Mouse (Mus musculus) megakaryocyte progenitor cell, adult 5-6 weeks (primary cell): ENCODE results near the gene Olfr118. TPM values are rescaled to one million over a fixed set of nuclear protein-coding genes. Genes with fewer than 3 reads are reported as not detected.
"Not testable (repeated sequence)": the region's sequence is repeated elsewhere in the genome, so short reads cannot be mapped to it uniquely, and the experiment has no call there.

Source experiments
- ATAC-seq: replicated peaks from 2 replicates; pipeline ENCODE4 v1.8.0; 2016; ENCODE audit warnings: mild to moderate bottlenecking, moderate TSS enrichment, inconsistent platforms; ENCODE audit not compliant: poor library complexity
- total RNA-seq, 2 experiments: library from RNA; stranded (forward) in 1 of 2; stranded (reverse) in 1 of 2; fragments of 157-497, 149-512 nt in 1 of 2; fragments of 200-1000 nt in 1 of 2; gene quantifications; 2 replicates each; pipeline versions ENCODE4 v1.2.3 to v1.2.4; 2015 to 2017

Gene Olfr118
- total RNA-seq (2015) (not detected in 2 replicates), total RNA-seq (2017) (not detected in 2 replicates)

DNA sequence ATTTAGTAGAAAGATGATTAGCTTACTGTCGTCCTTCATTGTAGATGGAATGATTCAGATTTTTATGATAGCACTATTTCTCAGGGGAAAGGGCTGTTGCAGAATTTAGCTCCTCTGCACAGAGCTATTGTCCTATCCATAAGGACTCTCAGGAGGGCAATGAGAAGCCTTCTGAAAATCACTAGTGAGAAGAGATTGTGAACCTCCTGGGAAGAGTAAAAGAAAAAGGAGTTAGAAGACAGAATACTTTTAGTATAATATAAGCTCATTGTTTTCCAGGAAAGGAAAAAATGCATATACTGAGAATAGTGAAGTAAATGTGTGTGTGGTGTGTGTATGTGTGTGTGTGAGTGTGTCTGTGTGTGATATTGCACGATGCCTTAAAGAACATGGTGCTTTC is at the start of gene Olfr118:
Gene Olfr118 (plus strand): TSS at position 301 of the 400 bp plus-strand sequence.
- ATAC-seq: no peak

GRCm38 (mm10) chr17:37627009-37627408 is 39.8 kb upstream of the Olfr118 start, which contains the start of the genes Olfr115 and Olfr116:
Olfr115 (minus strand) TSS chr17:37627109.
Olfr116 (minus strand) TSS chr17:37627199.
- no peak for ATAC-seq

DNA sequence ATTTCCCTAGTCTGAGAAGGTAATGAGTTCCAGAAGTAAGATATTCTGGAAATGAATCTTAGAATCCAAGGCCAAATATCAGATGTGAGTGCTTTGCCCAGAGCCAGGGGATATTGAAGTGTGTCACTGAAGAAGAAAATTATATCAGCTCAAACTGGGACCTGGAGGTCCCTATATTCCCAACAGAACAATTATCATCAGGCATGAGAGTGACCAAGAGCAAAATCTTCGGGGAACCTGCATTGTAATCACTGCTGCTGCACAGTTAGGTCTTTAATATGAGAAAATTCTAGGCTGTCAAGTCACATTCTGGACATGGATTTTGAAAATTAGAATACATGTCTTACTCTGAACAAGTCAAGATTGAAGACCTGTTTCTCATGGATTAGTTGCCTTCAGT is 3.1 kb upstream of the Olfr118 start, which contains the start of gene Olfr117:
Gene Olfr117 (minus strand): TSS at position 101 of the 400 bp plus-strand sequence.
- no peak for ATAC-seq

- not testable (repeated sequence) for ATAC-seq
Observed at GRCm38 (mm10) chr17:37696264-37696663, 29.5 kb downstream of the Olfr118 start, which contains the start of gene Olfr119. Olfr119 (plus strand) TSS chr17:37696564.

- ATAC-seq: no peak
Observed at GRCm38 (mm10) chr17:37721508-37721907, 54.7 kb downstream of the Olfr118 start, which contains the start of gene Olfr120. Olfr120 (plus strand) TSS chr17:37721808.

Other genes starting within 250 kb of the Olfr118 start
- gene Olfr108, start 221.5 kb upstream of the Olfr118 start, total RNA-seq (2015): not detected in 2 replicates
- not detected in 2 replicates for gene Olfr108, start 221.5 kb upstream of the Olfr118 start, total RNA-seq (2017)
- not detected in 2 replicates for gene Olfr109, start 208.1 kb upstream of the Olfr118 start, total RNA-seq (2015)
- not detected in 2 replicates for gene Olfr109, start 208.1 kb upstream of the Olfr118 start, total RNA-seq (2017)
- gene H2-M2, start 183.4 kb upstream of the Olfr118 start, total RNA-seq (2015): not detected in 2 replicates
- gene H2-M2, start 183.4 kb upstream of the Olfr118 start, total RNA-seq (2017): not detected in 2 replicates
- gene Olfr110, start 174.5 kb upstream of the Olfr118 start, total RNA-seq (2015): not detected in 2 replicates
- not detected in 2 replicates for gene Olfr110, start 174.5 kb upstream of the Olfr118 start, total RNA-seq (2017)
- gene Olfr111, start 159.0 kb upstream of the Olfr118 start, total RNA-seq (2015): not detected in 2 replicates
- not detected in 2 replicates for gene Olfr111, start 159.0 kb upstream of the Olfr118 start, total RNA-seq (2017)
- not detected in 2 replicates for gene Olfr112, start 97.5 kb upstream of the Olfr118 start, total RNA-seq (2015)
- not detected in 2 replicates for gene Olfr112, start 97.5 kb upstream of the Olfr118 start, total RNA-seq (2017)
- gene Olfr113, start 89.3 kb upstream of the Olfr118 start, total RNA-seq (2015): not detected in 2 replicates
- gene Olfr113, start 89.3 kb upstream of the Olfr118 start, total RNA-seq (2017): not detected in 2 replicates
- not detected in 2 replicates for gene Olfr114, start 74.2 kb upstream of the Olfr118 start, total RNA-seq (2015)
- not detected in 2 replicates for gene Olfr114, start 74.2 kb upstream of the Olfr118 start, total RNA-seq (2017)
- not detected in 2 replicates for gene Olfr115, start 39.9 kb upstream of the Olfr118 start, total RNA-seq (2015)
- gene Olfr115, start 39.9 kb upstream of the Olfr118 start, total RNA-seq (2017): not detected in 2 replicates
- not detected in 2 replicates for gene Olfr116, start 39.8 kb upstream of the Olfr118 start, total RNA-seq (2015)
- not detected in 2 replicates for gene Olfr116, start 39.8 kb upstream of the Olfr118 start, total RNA-seq (2017)
- gene Olfr117, start 3.2 kb upstream of the Olfr118 start, total RNA-seq (2015): not detected in 2 replicates
- gene Olfr117, start 3.2 kb upstream of the Olfr118 start, total RNA-seq (2017): not detected in 2 replicates
- not detected in 2 replicates for gene Olfr119, start 29.6 kb downstream of the Olfr118 start, total RNA-seq (2015)
- not detected in 2 replicates for gene Olfr119, start 29.6 kb downstream of the Olfr118 start, total RNA-seq (2017)
- not detected in 2 replicates for gene Olfr120, start 54.8 kb downstream of the Olfr118 start, total RNA-seq (2015)
- gene Olfr120, start 54.8 kb downstream of the Olfr118 start, total RNA-seq (2017): not detected in 2 replicates
- gene Olfr121, start 81.9 kb downstream of the Olfr118 start, total RNA-seq (2015): not detected in 2 replicates
- gene Olfr121, start 81.9 kb downstream of the Olfr118 start, total RNA-seq (2017): not detected in 2 replicates
- not detected in 2 replicates for gene Olfr122, start 101.6 kb downstream of the Olfr118 start, total RNA-seq (2015)
- not detected in 2 replicates for gene Olfr122, start 101.6 kb downstream of the Olfr118 start, total RNA-seq (2017)
- gene Olfr123, start 126.5 kb downstream of the Olfr118 start, total RNA-seq (2015): not detected in 2 replicates
- gene Olfr123, start 126.5 kb downstream of the Olfr118 start, total RNA-seq (2017): not detected in 2 replicates
- gene Olfr124, start 132.9 kb downstream of the Olfr118 start, total RNA-seq (2015): not detected in 2 replicates
- gene Olfr124, start 132.9 kb downstream of the Olfr118 start, total RNA-seq (2017): not detected in 2 replicates
- not detected in 2 replicates for gene Olfr125, start 166.0 kb downstream of the Olfr118 start, total RNA-seq (2015)
- not detected in 2 replicates for gene Olfr125, start 166.0 kb downstream of the Olfr118 start, total RNA-seq (2017)
- gene Olfr126, start 180.5 kb downstream of the Olfr118 start, total RNA-seq (2015): not detected in 2 replicates
- gene Olfr126, start 180.5 kb downstream of the Olfr118 start, total RNA-seq (2017): not detected in 2 replicates
- gene Olfr127, start 233.4 kb downstream of the Olfr118 start, total RNA-seq (2015): not detected in 2 replicates
- gene Olfr127, start 233.4 kb downstream of the Olfr118 start, total RNA-seq (2017): not detected in 2 replicates